Mouse (Mus musculus) urinary bladder, postnatal 14 days (tissue): Measurements from ENCODE around the gene Fubp1.

ENCODE experiments used
- DNase-seq: peaks from one replicate; pipeline ENCODE4 v3.0.0; 2021; ENCODE audit warnings: low spot score

Fubp1 gene

GRCm38 (mm10) chr3:152209967-152210634 lies at the start of gene Fubp1, which contains the start of gene Dnajb4:
Gene Fubp1 (plus strand): TSS chr3:152210422.
Gene Dnajb4 (minus strand): TSS chr3:152210302.
- peak; percentile 100 for DNase-seq

DNA sequence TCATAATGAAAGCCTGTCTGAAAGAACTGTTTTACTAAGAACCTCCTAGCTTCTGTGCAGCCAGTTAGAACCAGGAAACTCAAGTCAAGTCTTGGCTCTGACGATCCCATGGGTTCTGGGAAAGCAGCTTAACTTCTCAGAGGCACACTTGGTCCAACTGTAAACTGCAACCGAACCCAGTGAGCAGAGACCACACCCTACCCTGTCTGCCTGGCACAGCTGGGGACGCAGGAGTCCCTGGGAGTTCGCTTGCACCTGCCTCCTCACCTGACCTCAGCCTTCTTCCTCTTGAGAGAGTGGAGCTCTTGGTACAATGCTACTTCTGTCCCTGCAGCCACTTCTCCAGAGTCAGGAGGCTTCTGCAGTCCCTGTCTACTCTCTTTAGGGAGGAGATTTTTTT lies 49.6 kb upstream of the Fubp1 start:
- no peak for DNase-seq

- DNase-seq = no peak
These were observed 46.9 kb upstream of the Fubp1 start for GRCm38 (mm10) chr3:152163320-152163719.

DNA sequence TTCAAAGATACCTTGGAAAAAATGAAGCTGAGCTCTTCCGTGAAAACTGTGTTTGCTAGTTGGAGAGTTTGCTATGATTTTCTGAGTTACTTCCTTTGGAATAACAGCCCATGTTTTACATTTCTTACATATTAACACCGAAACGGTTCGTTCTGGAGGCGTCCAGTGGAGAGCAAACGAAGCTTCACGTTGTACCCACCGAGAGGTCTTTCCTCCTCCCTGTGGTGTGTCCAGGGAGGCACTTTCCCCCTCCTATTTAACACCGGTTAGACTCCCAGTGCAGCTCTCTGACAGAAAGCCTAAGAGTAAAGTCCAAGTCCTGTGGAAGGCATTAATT lies 45.2 kb upstream of the Fubp1 start:
- DNase-seq = no peak

DNA sequence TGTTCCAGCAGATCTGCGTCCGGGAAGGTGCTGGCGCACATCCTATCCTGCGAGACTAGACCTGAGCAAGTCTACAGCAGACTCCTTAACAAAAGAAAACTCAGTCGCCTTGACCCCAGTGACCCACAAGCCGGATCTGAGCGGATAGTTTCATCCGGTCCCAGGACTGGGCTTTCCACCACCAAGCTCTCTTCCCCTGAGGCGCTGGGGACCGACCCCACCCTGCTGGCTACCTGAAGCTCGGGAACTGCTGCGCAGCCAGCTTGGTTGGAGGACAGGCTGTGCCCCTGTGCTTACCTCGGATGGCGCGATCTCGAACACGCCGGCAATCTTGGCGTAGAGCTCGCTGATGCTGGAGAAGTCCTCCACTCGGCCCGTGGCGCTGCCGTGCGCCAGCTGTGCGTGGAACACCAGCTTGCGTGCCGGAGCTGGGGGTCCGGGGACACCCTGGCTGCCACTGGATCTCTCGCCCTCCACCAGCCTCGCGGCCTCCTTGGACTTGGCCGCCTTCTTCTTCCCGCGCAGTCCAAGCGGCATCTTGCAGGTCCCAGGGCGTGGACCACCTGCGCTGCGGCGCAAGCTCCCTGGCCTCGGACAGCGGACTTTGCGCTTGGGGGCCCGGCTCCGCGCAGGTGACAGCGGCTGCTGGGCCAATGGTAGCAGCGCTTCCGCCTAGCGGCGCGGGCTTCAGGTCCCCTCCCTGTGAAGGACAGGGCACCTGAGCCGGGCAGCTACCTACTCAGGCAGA lies 44.7 kb upstream of the Fubp1 start:
- DNase-seq = no peak

DNA sequence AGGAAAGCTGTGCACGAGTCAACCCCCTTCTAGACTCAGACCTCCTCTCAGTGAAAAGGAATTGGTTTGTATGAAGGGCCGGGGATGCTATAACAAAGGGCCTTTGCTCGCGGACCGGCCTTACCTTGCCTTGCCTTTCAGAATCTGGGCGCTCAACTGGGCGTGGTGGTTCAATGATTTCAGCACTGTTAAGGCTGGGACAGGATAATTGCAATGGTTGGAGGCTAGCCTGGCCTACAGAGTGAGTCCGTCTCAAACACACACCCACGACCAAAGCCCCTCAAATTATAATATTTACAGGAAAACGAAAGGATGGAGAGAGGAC lies 44.2 kb upstream of the Fubp1 start, which contains the start of gene Gipc2:
Gene Gipc2, minus strand, starts transcription at position 132 of the 325 bp plus-strand sequence.
- DNase-seq = no peak

DNA sequence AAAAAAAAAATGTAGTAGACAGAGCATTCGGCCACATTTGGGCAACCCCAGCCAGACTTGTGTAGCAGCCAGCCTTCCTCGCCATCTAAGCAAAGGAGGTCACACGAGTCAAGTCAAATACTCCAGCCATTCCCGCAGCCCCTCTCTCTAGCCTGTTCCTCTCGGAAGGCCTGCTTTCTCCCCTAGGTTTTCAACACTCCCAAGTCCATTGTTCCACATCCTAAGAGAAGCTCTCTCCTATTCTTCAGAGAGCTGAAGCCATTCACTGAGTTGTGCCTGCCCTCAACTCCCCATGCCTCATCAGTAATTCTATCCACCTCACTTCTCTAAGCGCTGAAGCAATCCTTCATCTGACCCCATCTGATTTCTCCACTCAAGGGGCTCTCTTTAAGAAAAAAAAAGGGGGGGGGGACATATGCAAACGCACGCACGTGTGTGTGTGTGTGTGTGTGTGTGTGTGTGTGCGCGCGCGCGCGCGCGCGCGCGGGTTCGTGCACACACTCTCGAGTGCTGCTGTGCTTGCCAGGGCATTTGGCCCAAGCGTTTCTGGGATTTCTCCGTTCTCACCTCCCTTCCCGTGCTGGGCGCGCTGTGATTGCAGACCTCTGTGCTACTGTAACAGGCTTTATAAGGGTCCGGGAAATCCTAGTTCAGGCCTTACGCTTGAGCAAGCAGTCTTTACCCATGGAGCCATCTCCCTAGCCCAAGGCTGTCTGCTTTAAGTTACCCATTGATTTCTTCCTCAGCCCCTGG lies 43.3 kb upstream of the Fubp1 start:
- no peak for DNase-seq

GRCm38 (mm10) chr3:152168007-152168406 lies 42.2 kb upstream of the Fubp1 start:
- DNase-seq = no peak

DNA sequence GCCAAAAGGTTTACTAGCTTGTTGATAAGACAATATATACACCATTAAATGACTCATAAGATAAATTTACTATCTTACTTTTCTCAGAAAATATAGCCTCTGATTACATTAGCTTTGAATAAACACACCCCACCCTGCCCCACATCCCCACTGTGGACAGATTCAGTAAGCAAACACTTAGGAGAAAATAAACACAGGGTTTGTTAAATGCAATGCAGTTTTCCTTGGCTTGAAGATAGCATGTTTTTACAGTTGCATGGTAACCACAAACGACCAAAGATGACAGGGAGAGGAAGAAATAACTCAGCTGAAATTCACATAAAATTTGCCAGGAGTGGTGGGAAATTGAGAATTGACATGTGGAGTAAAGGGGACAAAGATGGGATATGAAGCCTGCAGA lies 39.8 kb upstream of the Fubp1 start:
- DNase-seq = no peak

- DNase-seq = no peak
These were observed 39.0 kb upstream of the Fubp1 start for GRCm38 (mm10) chr3:152171236-152171635.

DNA sequence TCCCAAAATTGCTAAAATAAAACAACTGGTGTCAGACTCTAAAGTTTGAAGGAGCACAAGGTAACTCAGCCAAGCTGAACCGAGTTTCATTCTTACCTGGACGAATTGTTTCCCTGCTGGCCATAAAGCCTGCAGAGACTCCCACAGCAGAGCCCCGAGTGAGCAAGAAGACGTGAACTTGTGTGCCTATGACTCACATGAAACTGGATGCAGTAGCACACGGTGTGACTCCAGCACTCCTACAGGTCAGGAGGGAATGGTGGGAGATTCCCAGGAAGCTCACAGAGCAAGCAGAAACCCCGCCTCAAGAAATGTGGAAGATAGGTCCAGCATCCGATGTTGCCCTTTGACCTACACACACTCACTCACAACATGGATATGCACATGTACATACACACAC lies 38.4 kb upstream of the Fubp1 start:
- no peak for DNase-seq

- DNase-seq = no peak
These were observed 37.8 kb upstream of the Fubp1 start for GRCm38 (mm10) chr3:152172322-152172935.

GRCm38 (mm10) chr3:152178816-152179215 lies 31.4 kb upstream of the Fubp1 start:
- no peak for DNase-seq

DNA sequence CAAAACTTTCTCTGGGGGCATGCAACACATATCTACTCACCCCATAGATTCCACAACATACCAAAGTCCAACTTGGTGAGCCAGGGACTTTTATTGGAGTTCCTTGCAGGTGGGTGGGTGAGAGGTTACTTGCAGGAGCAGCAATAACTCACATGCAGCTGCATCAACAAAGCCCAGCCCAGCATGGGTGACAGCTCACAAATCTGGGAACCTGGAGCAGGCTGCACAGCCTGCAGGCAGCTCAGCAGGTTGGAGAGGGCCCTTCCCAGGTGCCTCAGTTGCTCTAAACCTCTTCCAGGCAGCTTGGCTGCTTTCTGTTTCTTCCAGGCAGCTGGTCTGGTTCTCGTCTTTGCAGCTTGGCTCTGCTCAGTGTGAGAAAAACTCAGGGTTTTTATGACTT lies 30.9 kb upstream of the Fubp1 start:
- DNase-seq = no peak

DNA sequence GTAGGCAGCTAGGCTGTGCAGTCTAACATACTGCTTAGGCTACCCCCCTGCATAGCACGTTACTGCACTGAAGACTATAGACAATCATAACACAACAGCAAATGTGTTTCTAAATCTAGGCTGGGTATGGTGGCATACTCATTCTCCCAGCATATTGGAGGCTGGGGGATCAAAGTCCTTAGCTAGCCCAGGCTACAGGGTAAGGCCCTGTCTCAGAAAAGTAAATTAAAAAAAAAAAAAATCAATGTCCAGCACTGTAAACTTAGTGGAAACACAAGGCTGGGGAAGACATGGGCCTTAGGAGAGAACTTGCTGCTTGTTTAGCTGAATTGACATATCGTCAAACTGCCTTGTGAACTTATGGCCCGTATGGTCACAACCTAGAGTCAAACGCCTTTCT lies 29.6 kb upstream of the Fubp1 start:
- no peak for DNase-seq

GRCm38 (mm10) chr3:152183522-152183921 lies 26.7 kb upstream of the Fubp1 start:
- no peak for DNase-seq

- DNase-seq = no peak
These were observed 24.1 kb upstream of the Fubp1 start for GRCm38 (mm10) chr3:152186106-152186505.

DNA sequence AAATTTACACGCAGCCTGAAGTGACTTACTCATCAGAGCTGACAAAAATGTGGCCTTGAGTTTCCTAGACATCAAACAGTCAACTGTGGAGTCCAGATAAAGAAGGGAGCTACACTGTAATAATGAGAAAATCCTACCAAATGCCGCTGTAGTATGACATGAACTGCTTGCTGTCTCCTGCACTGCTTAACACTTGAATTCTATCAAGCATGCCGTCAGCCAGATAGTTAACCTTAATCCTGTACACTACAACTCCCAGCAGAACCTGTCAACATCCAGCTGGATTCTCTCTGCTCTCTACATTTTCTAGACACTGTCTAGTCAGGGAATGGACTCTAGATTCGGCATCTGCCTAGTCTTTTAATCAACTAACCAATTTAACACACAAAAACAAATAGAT lies 20.9 kb upstream of the Fubp1 start:
- no peak for DNase-seq

- no peak for DNase-seq
These were observed 19.3 kb upstream of the Fubp1 start for GRCm38 (mm10) chr3:152190679-152191477.

GRCm38 (mm10) chr3:152191791-152192237 lies 18.4 kb upstream of the Fubp1 start:
- peak; percentile 32 for DNase-seq

DNA sequence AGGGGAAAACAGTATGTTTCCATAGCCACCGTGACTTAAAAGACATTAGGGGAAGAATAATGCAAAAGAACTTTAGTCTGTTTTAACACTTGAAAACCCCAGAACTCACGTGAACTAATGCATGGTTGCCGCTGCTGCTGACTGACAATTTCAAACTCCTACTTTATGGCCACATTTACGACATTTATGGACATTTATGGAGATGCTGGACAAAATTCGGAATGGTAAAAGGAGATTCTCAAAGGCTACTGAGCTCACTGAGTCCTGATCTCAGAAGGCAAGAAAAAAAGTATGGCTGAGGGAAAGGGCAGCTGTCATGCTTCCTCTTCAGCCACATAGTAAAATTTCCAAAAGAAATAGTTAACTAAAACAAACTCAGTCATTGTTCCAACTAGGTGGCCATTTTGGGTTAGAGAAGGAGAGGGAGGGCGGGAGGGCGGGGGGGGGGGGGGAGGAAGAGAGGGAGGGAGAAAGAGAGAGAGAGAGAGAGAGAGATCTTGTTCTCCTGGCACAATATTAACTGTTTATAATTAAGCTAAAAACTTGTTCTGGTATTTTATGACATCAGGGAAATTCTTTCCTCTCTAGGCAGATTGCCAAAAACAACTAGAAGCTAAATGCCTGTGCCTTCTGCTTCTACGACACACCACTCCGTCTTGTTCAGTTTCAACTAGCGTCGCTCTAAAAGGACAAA lies 17.8 kb upstream of the Fubp1 start:
- DNase-seq = no peak
